Mouse (Mus musculus) kidney, postnatal 0 days (tissue): ENCODE measurements around the gene Ap1s3. TPM values are rescaled to one million over a fixed set of nuclear protein-coding genes. Genes with fewer than 3 reads are reported as not detected.

Source experiments
- ATAC-seq: fragments of 200-750 bp; cut with Nextera tagmentation; replicated peaks from 2 replicates; pipeline ENCODE4 v1.8.0; 2017; ENCODE audit warnings: low read depth, moderate number of reproducible peaks, moderate TSS enrichment, moderate library complexity; ENCODE audit not compliant: low FRiP score
- DNase-seq: peaks from one replicate; pipeline ENCODE4 v3.0.0-alpha.2; 2016; ENCODE audit warnings: low spot score
- H3K27ac ChIP-seq: fragments of 300-500 bp; sonication (generic); 2 replicates; pipeline ENCODE4 v1.5.1; 2014; ENCODE audit warnings: mild to moderate bottlenecking
- H3K27me3 ChIP-seq: fragments of 300-500 bp; sonication (generic); 2 replicates; pipeline ENCODE4 v1.6.1; 2014; ENCODE audit warnings: low read length, mixed read lengths; ENCODE audit not compliant: insufficient read depth
- H3K36me3 ChIP-seq: fragments of 300-500 bp; sonication (generic); 2 replicates; pipeline ENCODE4 v1.6.1; 2014; ENCODE audit warnings: low read length, mixed read lengths; ENCODE audit not compliant: insufficient read depth
- H3K4me1 ChIP-seq: fragments of 300-500 bp; sonication (generic); replicated peaks from 2 replicates; pipeline ENCODE4 v1.6.1; 2014; ENCODE audit warnings: antibody characterized with exemption, low read length, mixed read lengths; ENCODE audit not compliant: insufficient read depth
- H3K4me2 ChIP-seq: fragments of 300-500 bp; sonication (generic); 2 replicates; pipeline ENCODE4 v1.6.1; 2014; ENCODE audit warnings: mild to moderate bottlenecking, low read length, moderate library complexity, mixed read lengths
- H3K4me3 ChIP-seq: fragments of 300-500 bp; sonication (generic); replicated peaks from 2 replicates; pipeline ENCODE4 v1.5.1; 2014; ENCODE audit warnings: low read depth, low read length
- H3K9ac ChIP-seq: fragments of 300-500 bp; sonication (generic); 2 replicates; pipeline ENCODE4 v1.6.1; 2014; ENCODE audit warnings: low read depth, low read length
- H3K9me3 ChIP-seq: fragments of 300-500 bp; sonication (generic); replicated peaks from 2 replicates; pipeline ENCODE4 v1.6.1; 2016; ENCODE audit warnings: low read length, inconsistent platforms, mixed read lengths
- CTCF ChIP-seq: IDR thresholded peaks from 2 replicates; pipeline ENCODE4 v1.5.1; 2016; ENCODE audit warnings: antibody characterized with exemption, low read depth, mild to moderate bottlenecking, moderate library complexity
- WGBS: fragments of 180-500 bp; shearing (Covaris S2); extraction: QIAGEN DNeasy Blood & Tissue Kit; methylation state at CpG from one replicate; pipeline ENCODE4 v1.1.7; 2014; 5-methylcytosine and 5-hydroxymethylcytosine counted together
- polyA plus RNA-seq: library from polyadenylated mRNA; unstranded; fragments of >200 nt; fragmentation: Nextera tagmentation; extraction: Ambion mirVana; gene quantifications from 2 replicates; pipeline ENCODE4 v1.2.1, GENCODE M21; 2015

Gene Ap1s3
- polyA plus RNA-seq, 1 experiment from 2014 or later = 0.97 TPM

GRCm38 (mm10) chr1:79581136-79581679 is 90.6 kb downstream of the Ap1s3 start:
- H3K27ac ChIP-seq = peak overlapping the region; percentile 47
- TF ChIP-seq CTCF = no peak
- no peaks in the 10 kb centered on the region for H3K27me3 ChIP-seq
- no peaks in the 10 kb centered on the region for H3K36me3 ChIP-seq
- 8% methylated on average over 15 of the region's 15 CpGs for WGBS
- H3K4me1 ChIP-seq = no peaks in the 10 kb centered on the region
- peak overlapping the region; percentile 54 for H3K4me2 ChIP-seq
- peak overlapping the region; percentile 20; the same call in 1 of the 2 replicates for H3K4me3 ChIP-seq
- H3K9me3 ChIP-seq = no peaks in the 10 kb centered on the region
- DNase-seq (peak; percentile 51), ATAC-seq (peak; percentile 85)
- H3K9ac ChIP-seq = no peak overlapping the region

- H3K4me1 ChIP-seq = no peaks in the 10 kb centered on the region
- ATAC-seq (no peak), DNase-seq (no peak)
- no peaks in the 10 kb centered on the region for H3K36me3 ChIP-seq
- H3K4me3 ChIP-seq = no peak overlapping the region
- TF ChIP-seq CTCF = no peak
- H3K9ac ChIP-seq = no peak overlapping the region
- 89% methylated on average over 3 of the region's 3 CpGs for WGBS
- no peak overlapping the region for H3K4me2 ChIP-seq
- H3K27me3 ChIP-seq = no peaks in the 10 kb centered on the region
- no peaks in the 10 kb centered on the region for H3K9me3 ChIP-seq
- H3K27ac ChIP-seq = no peak overlapping the region
Measured at GRCm38 (mm10) chr1:79577357-79577756, 94.4 kb downstream of the Ap1s3 start.

- WGBS = 83% methylated on average over 4 of the region's 4 CpGs
- Histone ChIP-seq H3K9me3 (no peaks in the 10 kb centered on the region), H3K9ac (no peak overlapping the region), H3K4me1 (no peaks in the 10 kb centered on the region), H3K27ac (no peak overlapping the region), H3K36me3 (no peaks in the 10 kb centered on the region), H3K27me3 (no peaks in the 10 kb centered on the region), H3K4me2 (no peak overlapping the region), H3K4me3 (no peak overlapping the region)
- no peak for ATAC-seq
- TF ChIP-seq CTCF = no peak
- DNase-seq = no peak
Measured at GRCm38 (mm10) chr1:79571912-79572311, 99.9 kb downstream of the Ap1s3 start.

- H3K4me3 ChIP-seq = no peak overlapping the region
- no peak overlapping the region for H3K4me2 ChIP-seq
- H3K27me3 ChIP-seq = no peaks in the 10 kb centered on the region
- no peak overlapping the region for H3K9ac ChIP-seq
- 68% methylated on average over 6 of the region's 6 CpGs for WGBS
- DNase-seq = no peak
- no peak overlapping the region for H3K27ac ChIP-seq
- no peak for ATAC-seq
- H3K9me3 ChIP-seq = no peaks in the 10 kb centered on the region
- TF ChIP-seq CTCF = no peak
- H3K4me1 ChIP-seq = no peaks in the 10 kb centered on the region
- H3K36me3 ChIP-seq = no peaks in the 10 kb centered on the region
Measured at GRCm38 (mm10) chr1:79571126-79571525, 100.6 kb downstream of the Ap1s3 start.

- Histone ChIP-seq H3K36me3 (no peaks in the 10 kb centered on the region), H3K27ac (no peak overlapping the region), H3K9me3 (no peaks in the 10 kb centered on the region), H3K4me2 (no peak overlapping the region), H3K27me3 (no peaks in the 10 kb centered on the region), H3K9ac (no peak overlapping the region), H3K4me3 (no peak overlapping the region), H3K4me1 (no peaks in the 10 kb centered on the region)
- WGBS = 34% methylated on average over 5 of the region's 5 CpGs
- ATAC-seq = no peak
- peak; percentile 25 for DNase-seq
- no peak for TF ChIP-seq CTCF
Measured at GRCm38 (mm10) chr1:79561186-79561585, 110.6 kb downstream of the Ap1s3 start.

Other genes with a start within 250 kb of the Ap1s3 start
- 0.09 and 0.17 TPM in 2 replicates for gene Scg2, start 231.9 kb downstream of the Ap1s3 start, polyA plus RNA-seq
- 63.7 and 63.8 TPM in 2 replicates for gene Mrpl44, start 104.0 kb upstream of the Ap1s3 start, polyA plus RNA-seq
- gene Wdfy1, start 104.2 kb upstream of the Ap1s3 start, polyA plus RNA-seq = 48.4 and 49.2 TPM in 2 replicates
- 203 and 222 TPM in 2 replicates for gene Serpine2, start 189.2 kb upstream of the Ap1s3 start, polyA plus RNA-seq